Mouse (Mus musculus): ENCODE measurements at regions not wholly inside any gene's neighbourhood (a gene's known extent, or its start where the extent isn't known, plus 50 kb on each side); places are given as distances from the start of the nearest gene placed in this dataset.

- TF ChIP-seq CTCF (IDR thresholded peaks at IDR 0.05): peak; percentile 20; the same call in 1 of the 2 replicates
- TF ChIP-seq EP300 (IDR thresholded peaks at IDR 0.05): no peak
Measured at GRCm38 (mm10) chr13:33558927-33559326, 74.3 kb downstream of the Serpinb9g start.

All from lung, postnatal 0 days (tissue).